Mouse (Mus musculus) limb, embryonic 10.5 days (tissue): ENCODE data around the gene Cysltr2. TPM values are rescaled to one million over a fixed set of nuclear protein-coding genes. Genes with fewer than 3 reads are reported as not detected.

Experiments used
- DNase-seq: peaks from one replicate; pipeline ENCODE4 v3.0.0-alpha.2; 2017; ENCODE audit warnings: low spot score
- H3K27ac ChIP-seq: fragments of 300-500 bp; sonication (generic); 2 replicates; pipeline ENCODE4 v1.5.1; 2016; ENCODE audit warnings: mild to moderate bottlenecking
- H3K27me3 ChIP-seq: fragments of 300-500 bp; sonication (generic); 2 replicates; pipeline ENCODE4 v1.6.1; 2016; ENCODE audit warnings: low read depth, mild to moderate bottlenecking; ENCODE audit not compliant: poor library complexity, severe bottlenecking
- H3K36me3 ChIP-seq: fragments of 300-500 bp; sonication (generic); 2 replicates; pipeline ENCODE4 v1.6.1; 2016; ENCODE audit warnings: mild to moderate bottlenecking, moderate library complexity
- H3K4me1 ChIP-seq: fragments of 300-500 bp; sonication (generic); 2 replicates; pipeline ENCODE4 v1.6.1; 2016
- H3K4me3 ChIP-seq: fragments of 300-500 bp; sonication (generic); 2 replicates; pipeline ENCODE4 v1.5.1; 2016; ENCODE audit warnings: mild to moderate bottlenecking, moderate library complexity
- H3K9me3 ChIP-seq: fragments of 300-500 bp; sonication (generic); replicated peaks from 2 replicates; pipeline ENCODE4 v1.6.1; 2016; ENCODE audit warnings: mild to moderate bottlenecking
- WGBS: fragments of 180-500 bp; shearing (Covaris S2); methylation state at CpG from one replicate; pipeline ENCODE4 v1.1.7; 2016; 5-methylcytosine and 5-hydroxymethylcytosine counted together
- polyA plus RNA-seq: library from polyadenylated mRNA; unstranded; fragments of >200 nt; fragmentation: Nextera tagmentation; extraction: Ambion mirVana; gene quantifications from 2 replicates; pipeline ENCODE4 v1.2.1, GENCODE M21; 2016

Gene Cysltr2
- not detected in 2 replicates for polyA plus RNA-seq

DNA sequence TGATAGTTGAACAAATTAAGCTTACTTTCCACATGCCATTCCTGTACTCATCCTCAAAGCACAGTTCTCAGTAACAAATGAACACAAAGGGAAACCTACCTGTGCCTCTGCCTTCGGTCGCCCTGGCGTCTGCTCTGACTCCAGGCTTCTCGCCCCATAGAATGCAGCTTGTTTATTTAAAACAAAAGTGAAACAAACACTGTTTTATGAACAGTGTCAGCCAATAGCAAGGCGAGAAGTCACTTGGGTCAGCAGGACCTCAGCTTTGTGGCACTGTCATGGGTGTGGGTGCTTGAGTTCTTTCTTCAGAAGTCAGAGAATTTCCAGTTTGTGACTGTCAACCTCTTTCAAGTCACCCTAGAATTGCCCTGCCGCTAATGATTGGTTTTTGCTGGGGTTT is at the start of gene Cysltr2:
Cysltr2 (minus strand) TSS at position 178 of the 400 bp plus-strand sequence.
- H3K4me1 ChIP-seq, result peaks cover 8% of the 10 kb centered on the region
- no peak within 1 kb of the TSS for H3K27ac ChIP-seq
- no peaks in the 10 kb centered on the region for H3K27me3 ChIP-seq
- H3K9me3 ChIP-seq, result no peaks in the 10 kb centered on the region
- no peak within 1 kb of the TSS for H3K4me3 ChIP-seq
- no peak for DNase-seq
- H3K36me3 ChIP-seq, result no peaks in the 10 kb centered on the region
- 53% methylated on average over 6 of the region's 6 CpGs for WGBS

DNA sequence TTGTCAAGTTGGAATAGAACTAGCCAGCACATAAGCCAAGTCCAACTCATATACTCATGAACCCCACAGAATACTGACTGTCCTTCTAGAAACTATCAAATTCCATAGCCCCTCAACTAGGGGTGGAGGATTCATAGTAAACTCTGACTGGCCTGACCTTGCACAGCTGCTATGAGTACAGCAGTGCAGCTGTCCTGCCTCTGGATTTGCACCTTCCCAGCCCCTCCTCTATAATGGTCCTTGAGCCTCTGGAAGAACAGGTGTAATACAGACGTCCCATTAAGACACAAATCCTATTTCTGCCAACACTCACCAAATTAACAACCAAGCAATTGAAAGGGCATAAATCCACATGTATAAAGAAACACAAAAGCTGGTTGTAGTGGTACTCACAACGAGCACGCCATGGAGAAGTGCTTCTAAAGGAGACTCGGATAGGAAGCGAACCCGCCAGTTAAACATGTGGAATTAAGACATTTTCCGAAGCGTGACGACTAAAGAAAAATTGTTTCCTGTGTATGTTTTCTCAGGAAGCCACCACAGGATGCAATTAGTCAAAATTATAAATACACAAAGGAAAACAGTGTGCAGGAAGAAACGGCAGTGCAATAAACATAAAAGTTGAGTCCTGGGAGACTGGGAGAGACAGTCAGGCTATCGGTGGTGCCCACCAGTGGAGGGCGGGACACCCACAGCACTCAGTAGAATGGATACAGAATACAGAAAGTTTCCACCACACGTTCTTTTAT is 46.1 kb upstream of the Cysltr2 start:
- peaks cover 25% of the 10 kb centered on the region for H3K27me3 ChIP-seq
- no peak for DNase-seq
- 52% methylated on average over 13 of the region's 13 CpGs for WGBS
- no peak overlapping the region for H3K4me3 ChIP-seq
- peaks cover 8% of the 10 kb centered on the region for H3K4me1 ChIP-seq
- no peaks in the 10 kb centered on the region for H3K36me3 ChIP-seq
- H3K27ac ChIP-seq, result no peak overlapping the region
- H3K9me3 ChIP-seq, result no peaks in the 10 kb centered on the region

- 98% methylated on average over 3 of the region's 3 CpGs for WGBS
- Histone ChIP-seq H3K27ac (no peak overlapping the region), H3K4me1 (peaks cover 8% of the 10 kb centered on the region), H3K4me3 (no peak overlapping the region), H3K27me3 (peaks cover 12% of the 10 kb centered on the region; the same call in 1 of the 2 replicates), H3K36me3 (no peaks in the 10 kb centered on the region), H3K9me3 (no peaks in the 10 kb centered on the region)
- no peak for DNase-seq
Observed at GRCm38 (mm10) chr14:73092871-73093270, 44.0 kb upstream of the Cysltr2 start.

DNA sequence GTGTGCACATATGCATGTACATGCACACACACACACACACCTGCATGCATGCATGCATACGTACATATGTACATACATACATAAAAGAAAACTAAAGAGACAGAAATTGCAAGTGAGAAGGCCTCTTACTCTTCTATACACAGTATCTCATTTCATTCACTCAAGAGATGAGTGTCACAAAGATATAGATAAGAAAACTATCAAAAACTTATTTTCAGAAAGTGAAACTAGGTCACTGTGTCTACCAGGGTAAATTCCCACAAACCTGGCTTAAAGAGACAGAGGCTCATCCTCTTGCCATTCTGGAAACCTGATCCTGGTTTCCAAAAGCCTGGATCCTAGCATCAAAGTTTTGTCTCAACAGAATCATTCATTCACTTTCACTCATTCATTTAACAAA is 39.3 kb upstream of the Cysltr2 start:
- Histone ChIP-seq H3K4me1 (no peaks in the 10 kb centered on the region), H3K4me3 (no peak overlapping the region), H3K9me3 (no peaks in the 10 kb centered on the region), H3K36me3 (no peaks in the 10 kb centered on the region), H3K27ac (no peak overlapping the region), H3K27me3 (no peaks in the 10 kb centered on the region)
- 95% methylated on average over 1 of the region's 1 CpGs for WGBS
- no peak for DNase-seq

GRCm38 (mm10) chr14:73087746-73088145 is 38.8 kb upstream of the Cysltr2 start:
- Histone ChIP-seq H3K4me1 (no peaks in the 10 kb centered on the region), H3K27ac (no peak overlapping the region), H3K27me3 (no peaks in the 10 kb centered on the region), H3K4me3 (no peak overlapping the region), H3K9me3 (no peaks in the 10 kb centered on the region), H3K36me3 (no peaks in the 10 kb centered on the region)
- 90% methylated on average over 5 of the region's 5 CpGs for WGBS
- DNase-seq, result no peak

GRCm38 (mm10) chr14:73087247-73087646 is 38.3 kb upstream of the Cysltr2 start:
- Histone ChIP-seq H3K36me3 (no peaks in the 10 kb centered on the region), H3K9me3 (no peaks in the 10 kb centered on the region), H3K27ac (no peak overlapping the region), H3K4me1 (no peaks in the 10 kb centered on the region), H3K4me3 (no peak overlapping the region), H3K27me3 (no peaks in the 10 kb centered on the region)
- WGBS, result 93% methylated on average over 5 of the region's 5 CpGs
- no peak for DNase-seq

DNA sequence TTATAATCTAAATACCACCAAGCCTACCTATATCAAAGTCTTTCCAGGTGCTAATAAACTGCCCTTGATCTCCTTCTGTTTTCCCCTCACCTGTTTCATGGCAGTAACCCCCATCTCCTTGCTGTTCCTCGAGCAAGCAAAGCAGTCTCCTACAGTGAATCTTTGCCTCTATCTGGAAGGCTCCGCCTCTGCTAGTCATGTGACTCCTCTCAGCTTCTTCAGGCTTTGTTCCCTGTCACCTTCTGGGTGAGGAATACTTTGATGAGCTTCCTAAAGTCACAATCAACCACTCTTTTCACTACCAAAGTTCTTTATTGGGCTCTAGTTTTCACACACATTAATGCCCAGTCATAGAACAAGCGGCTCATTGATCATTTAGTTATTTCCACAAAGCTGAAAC is 37.5 kb upstream of the Cysltr2 start:
- no peak for DNase-seq

GRCm38 (mm10) chr14:73083563-73083962 is 34.6 kb upstream of the Cysltr2 start:
- H3K36me3 ChIP-seq, result no peaks in the 10 kb centered on the region
- 84% methylated on average over 2 of the region's 2 CpGs for WGBS
- H3K27ac ChIP-seq, result no peak overlapping the region
- H3K4me1 ChIP-seq, result no peaks in the 10 kb centered on the region
- H3K9me3 ChIP-seq, result no peaks in the 10 kb centered on the region
- no peak for DNase-seq
- no peaks in the 10 kb centered on the region for H3K27me3 ChIP-seq
- H3K4me3 ChIP-seq, result no peak overlapping the region

More for the DNA sequence above, 37.5 kb upstream of the Cysltr2 start:
- Histone ChIP-seq H3K4me3 (no peak overlapping the region), H3K27me3 (no peaks in the 10 kb centered on the region), H3K36me3 (no peaks in the 10 kb centered on the region), H3K9me3 (no peaks in the 10 kb centered on the region), H3K27ac (no peak overlapping the region), H3K4me1 (no peaks in the 10 kb centered on the region)
- WGBS, result 55% methylated on average over 3 of the region's 3 CpGs

GRCm38 (mm10) chr14:73064460-73064859 is 15.5 kb upstream of the Cysltr2 start:
- WGBS, result 77% methylated on average over 7 of the region's 7 CpGs
- H3K4me1 ChIP-seq, result no peaks in the 10 kb centered on the region
- H3K4me3 ChIP-seq, result no peak overlapping the region
- H3K9me3 ChIP-seq, result no peaks in the 10 kb centered on the region
- H3K36me3 ChIP-seq, result no peaks in the 10 kb centered on the region
- DNase-seq, result no peak
- no peak overlapping the region for H3K27ac ChIP-seq
- H3K27me3 ChIP-seq, result no peaks in the 10 kb centered on the region

DNA sequence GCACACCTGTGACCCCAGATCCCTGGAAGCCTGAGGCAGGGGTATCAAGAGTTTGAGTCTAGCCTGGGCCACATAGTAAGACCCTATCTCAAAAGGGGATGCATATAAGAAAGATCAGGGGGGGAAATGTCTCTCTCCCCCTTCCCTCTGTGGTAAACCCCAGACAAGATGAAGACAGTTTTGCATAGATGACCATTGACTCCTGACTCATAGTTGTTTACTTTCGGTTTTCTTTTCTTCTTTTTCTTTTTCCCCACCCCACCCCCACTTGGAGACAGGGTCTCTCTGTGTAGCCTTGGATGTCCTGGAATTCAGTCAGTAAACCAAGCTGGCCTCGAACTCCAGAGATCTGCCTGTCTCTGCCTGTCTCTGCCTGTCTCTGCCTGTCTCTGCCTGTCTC is 9.8 kb upstream of the Cysltr2 start:
- H3K36me3 ChIP-seq, result no peaks in the 10 kb centered on the region
- no peak overlapping the region for H3K4me3 ChIP-seq
- H3K4me1 ChIP-seq, result no peaks in the 10 kb centered on the region
- no peak overlapping the region for H3K27ac ChIP-seq
- 81% methylated on average over 2 of the region's 2 CpGs for WGBS
- no peak for DNase-seq
- no peaks in the 10 kb centered on the region for H3K27me3 ChIP-seq
- no peaks in the 10 kb centered on the region for H3K9me3 ChIP-seq

DNA sequence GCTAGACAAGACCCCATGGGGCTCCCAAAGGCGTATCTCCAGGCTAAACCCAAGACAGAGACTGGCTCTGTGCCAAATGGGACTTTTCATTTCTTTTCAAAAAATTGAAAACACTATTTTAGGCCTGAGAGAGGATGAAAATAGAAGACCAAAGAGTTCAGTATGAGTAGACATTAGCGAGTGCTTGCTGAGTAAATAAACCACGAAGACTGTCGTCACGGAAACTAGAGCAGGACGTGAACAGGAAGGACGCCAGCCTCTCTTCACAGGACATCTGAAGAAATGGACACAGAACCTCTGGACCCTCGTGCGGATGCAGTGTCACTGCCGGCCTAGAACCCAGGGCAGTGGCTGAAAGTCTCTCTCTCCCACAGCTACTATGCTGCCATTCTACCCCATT is 8.8 kb upstream of the Cysltr2 start:
- DNase-seq, result no peak
- no peaks in the 10 kb centered on the region for H3K27me3 ChIP-seq
- H3K4me1 ChIP-seq, result no peaks in the 10 kb centered on the region
- H3K9me3 ChIP-seq, result no peaks in the 10 kb centered on the region
- WGBS, result 88% methylated on average over 10 of the region's 10 CpGs
- H3K27ac ChIP-seq, result no peak overlapping the region
- H3K4me3 ChIP-seq, result no peak overlapping the region
- H3K36me3 ChIP-seq, result no peaks in the 10 kb centered on the region

- Histone ChIP-seq H3K4me3 (no peak overlapping the region), H3K9me3 (no peaks in the 10 kb centered on the region), H3K36me3 (no peaks in the 10 kb centered on the region), H3K27ac (no peak overlapping the region), H3K4me1 (no peaks in the 10 kb centered on the region), H3K27me3 (no peaks in the 10 kb centered on the region)
- 93% methylated on average over 6 of the region's 6 CpGs for WGBS
- no peak for DNase-seq
Observed at GRCm38 (mm10) chr14:73056813-73057212, 7.9 kb upstream of the Cysltr2 start.

GRCm38 (mm10) chr14:73045199-73045928 is 3.5 kb downstream of the Cysltr2 start:
- Histone ChIP-seq H3K36me3 (no peaks in the 10 kb centered on the region), H3K4me3 (no peak overlapping the region), H3K27me3 (no peaks in the 10 kb centered on the region), H3K4me1 (peaks cover 8% of the 10 kb centered on the region), H3K27ac (no peak overlapping the region), H3K9me3 (no peaks in the 10 kb centered on the region)
- 77% methylated on average over 9 of the region's 9 CpGs for WGBS
- DNase-seq, result no peak
